Comparison of ENCODE assay signal across 14 mouse cellular contexts in the genomic region with DNA sequence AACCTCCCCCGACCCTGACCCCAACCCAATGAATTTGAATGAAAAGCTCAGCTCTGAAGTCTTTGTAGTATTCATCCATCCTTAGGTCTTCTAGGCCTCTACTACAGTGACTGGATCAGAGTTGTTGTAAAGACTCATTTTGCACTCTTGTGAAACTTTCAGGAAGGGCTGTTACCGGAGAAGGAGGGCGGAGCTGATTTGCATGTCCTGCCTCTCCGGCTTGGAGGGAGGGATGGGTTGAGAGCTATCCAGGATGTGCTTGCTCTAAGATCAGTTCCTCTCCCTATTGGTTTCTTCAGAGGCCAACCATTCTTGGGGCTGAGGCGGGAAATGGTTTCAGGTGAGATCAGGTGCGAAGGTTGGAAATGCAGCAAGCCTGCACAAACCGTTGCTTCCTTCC. TPM values are rescaled to one million over a fixed set of nuclear protein-coding genes. Genes with fewer than 3 reads are reported as not detected.
DNase-seq lines count a peak whose midpoint lies in the region; ATAC-seq and TF ChIP-seq lines count a peak whose summit lies in the region.
"Had no signal": no experiment of that assay in that cellular context is flagged by ENCODE, and none has a peak within 500 bp of the region (broad histone marks: within the 10 kb centered on the region; RNA-seq: fewer than 3 reads in every experiment).

No protein-coding gene starts in this region.

- no peak overlapping the region for H3K9ac ChIP-seq in hindbrain, embryonic 13.5 days
- no peak overlapping the region for H3K9ac ChIP-seq in stomach, postnatal 0 days (ENCODE audit: low read length)
- H3K9ac ChIP-seq: embryonic facial prominence, embryonic 13.5 days; hindbrain, embryonic 12.5 days had no signal

- H3K36me3 ChIP-seq in hindbrain, embryonic 10.5 days: no peaks in the 10 kb centered on the region
- no peaks in the 10 kb centered on the region for H3K36me3 ChIP-seq in hindbrain, embryonic 13.5 days
- no peaks in the 10 kb centered on the region for H3K36me3 ChIP-seq in testis, adult 2 months (ENCODE audit: control insufficient read depth, insufficient read depth, low read length)
- no peaks in the 10 kb centered on the region for H3K36me3 ChIP-seq in embryonic facial prominence, embryonic 10.5 days (replicated peaks)
- H3K36me3 ChIP-seq in stomach, postnatal 0 days (ENCODE audit: control insufficient read depth, insufficient read depth, low read length): no peaks in the 10 kb centered on the region
- H3K36me3 ChIP-seq: embryonic facial prominence, embryonic 13.5 days; hindbrain, embryonic 12.5 days had no signal

- TF ChIP-seq CTCF in testis, adult 2 months (IDR thresholded peaks at IDR 0.05; ENCODE audit: control insufficient read depth, insufficient read depth, insufficient replicate concordance, low read depth, low read length): no peak
- TF ChIP-seq CTCF in stomach, postnatal 0 days (IDR thresholded peaks at IDR 0.05; ENCODE audit: low read depth): no peak

- peaks cover 32% of the 10 kb centered on the region for H3K4me1 ChIP-seq in hindbrain, embryonic 10.5 days (replicated peaks)
- peaks cover 15% of the 10 kb centered on the region for H3K4me1 ChIP-seq in hindbrain, embryonic 13.5 days (replicated peaks)
- no peaks in the 10 kb centered on the region; the same call in 1 of the 2 replicates for H3K4me1 ChIP-seq in testis, adult 2 months (ENCODE audit: control insufficient read depth, insufficient read depth, low read length)
- H3K4me1 ChIP-seq in embryonic facial prominence, embryonic 10.5 days: peaks cover 38% of the 10 kb centered on the region
- H3K4me1 ChIP-seq in stomach, postnatal 0 days (replicated peaks; ENCODE audit: control insufficient read depth, insufficient read depth): no peaks in the 10 kb centered on the region

- H3K9me3 ChIP-seq in hindbrain, embryonic 10.5 days: no peaks in the 10 kb centered on the region
- no peaks in the 10 kb centered on the region for H3K9me3 ChIP-seq in hindbrain, embryonic 13.5 days
- H3K9me3 ChIP-seq in embryonic facial prominence, embryonic 10.5 days: no peaks in the 10 kb centered on the region
- H3K9me3 ChIP-seq in stomach, postnatal 0 days (ENCODE audit: control insufficient read depth, low read length): no peaks in the 10 kb centered on the region
- H3K9me3 ChIP-seq: embryonic facial prominence, embryonic 13.5 days; hindbrain, embryonic 12.5 days had no signal

- H3K27me3 ChIP-seq in hindbrain, embryonic 10.5 days (ENCODE audit: insufficient read depth, poor library complexity, severe bottlenecking): no peaks in the 10 kb centered on the region
- no peaks in the 10 kb centered on the region for H3K27me3 ChIP-seq in hindbrain, embryonic 13.5 days
- H3K27me3 ChIP-seq in testis, adult 2 months (ENCODE audit: control insufficient read depth, insufficient read depth, low read length): no peaks in the 10 kb centered on the region
- H3K27me3 ChIP-seq in embryonic facial prominence, embryonic 10.5 days (replicated peaks; ENCODE audit: low read depth, poor library complexity, severe bottlenecking): no peaks in the 10 kb centered on the region; the same call in 1 of the 2 replicates
- no peaks in the 10 kb centered on the region for H3K27me3 ChIP-seq in stomach, postnatal 0 days (ENCODE audit: control insufficient read depth, insufficient read depth, low read length)
- H3K27me3 ChIP-seq: embryonic facial prominence, embryonic 13.5 days; hindbrain, embryonic 12.5 days had no signal

- peak overlapping the region; percentile 1 for H3K27ac ChIP-seq in hindbrain, embryonic 10.5 days
- H3K27ac ChIP-seq in hindbrain, embryonic 13.5 days: no peak overlapping the region
- peak overlapping the region; percentile 68 for H3K27ac ChIP-seq in testis, adult 2 months (ENCODE audit: control insufficient read depth, insufficient read depth, low read depth, low read length)
- H3K27ac ChIP-seq in embryonic facial prominence, embryonic 10.5 days (replicated peaks): no peak overlapping the region
- H3K27ac ChIP-seq in stomach, postnatal 0 days (replicated peaks): no peak overlapping the region
- H3K27ac ChIP-seq: embryonic facial prominence, embryonic 13.5 days; hindbrain, embryonic 12.5 days had no signal

- TF ChIP-seq POLR2A in testis, adult 2 months (IDR thresholded peaks at IDR 0.05; ENCODE audit: control insufficient read depth, low read depth, low read length): no peak

- DNase-seq in hindbrain, embryonic 10.5 days (ENCODE audit: low spot score): peak; percentile 12
- DNase-seq in testis, postnatal 10 days (ENCODE audit: low spot score): no peak
- peak; percentile 50 for DNase-seq in embryonic facial prominence, embryonic 10.5 days (ENCODE audit: low spot score)
- peak; percentile 22 for DNase-seq in stomach, postnatal 0 days (ENCODE audit: low spot score)
- no peak for DNase-seq in thymus, postnatal 14 days
- DNase-seq: heart, adult 18-20 months; kidney, postnatal 25 days; lung, postnatal 4 days; thymus, adult 18-20 months had no signal

- no peak for ATAC-seq in hindbrain, embryonic 13.5 days (ENCODE audit: low FRiP score)
- no peak for ATAC-seq in stomach, postnatal 0 days (ENCODE audit: low FRiP score, low TSS enrichment)
- no peak for ATAC-seq in inflammation-experienced regulatory T-cells, adult 6 months

- WGBS in hindbrain, embryonic 10.5 days: 38% methylated on average over 7 of the region's 7 CpGs
- 42% methylated on average over 7 of the region's 7 CpGs for WGBS in hindbrain, embryonic 13.5 days
- 38% methylated on average over 7 of the region's 7 CpGs for WGBS in embryonic facial prominence, embryonic 10.5 days
- 35% methylated on average over 7 of the region's 7 CpGs for WGBS in stomach, postnatal 0 days

- H3K4me3 ChIP-seq in hindbrain, embryonic 10.5 days: no peak overlapping the region
- no peak overlapping the region for H3K4me3 ChIP-seq in hindbrain, embryonic 13.5 days
- no peak overlapping the region for H3K4me3 ChIP-seq in testis, adult 2 months (ENCODE audit: control insufficient read depth, low read depth, low read length)
- no peak overlapping the region for H3K4me3 ChIP-seq in embryonic facial prominence, embryonic 10.5 days
- H3K4me3 ChIP-seq in stomach, postnatal 0 days (ENCODE audit: low read depth, low read length): no peak overlapping the region
- H3K4me3 ChIP-seq: embryonic facial prominence, embryonic 13.5 days; hindbrain, embryonic 12.5 days had no signal

- no peak for TF ChIP-seq EP300 in stomach, postnatal 0 days (optimal IDR thresholded peaks at IDR 0.05)

- no peak overlapping the region for H3K4me2 ChIP-seq in hindbrain, embryonic 13.5 days
- H3K4me2 ChIP-seq in stomach, postnatal 0 days (replicated peaks; ENCODE audit: low read depth): no peak overlapping the region
- H3K4me2 ChIP-seq: embryonic facial prominence, embryonic 13.5 days; hindbrain, embryonic 12.5 days had no signal

RNA-seq across cellular contexts. Expression of a gene that starts 4.8 kb away (rescaled TPM):
- not detected in 2 replicates for polyA plus RNA-seq in hindbrain, embryonic 10.5 days (2016; fragmentation: Nextera tagmentation; extraction: Ambion mirVana)
- polyA plus RNA-seq in hindbrain, embryonic 13.5 days (2015; fragmentation: Nextera tagmentation; extraction: Ambion mirVana): 0.31 and 0.57 TPM in 2 replicates
- polyA plus RNA-seq in testis, adult 2 months (2012; rRNA removed): 90.1 and 93.4 TPM in 2 replicates
- polyA plus RNA-seq in embryonic facial prominence, embryonic 10.5 days (2016; fragmentation: Nextera tagmentation; extraction: Ambion mirVana): not detected in 2 replicates
- polyA plus RNA-seq in stomach, postnatal 0 days (2015; fragmentation: Nextera tagmentation; extraction: Ambion mirVana): 0.98 and 1.0 TPM in 2 replicates
- polyA plus RNA-seq in inflammation-experienced regulatory T-cells, adult 6 months (2017; shearing (Covaris generic)): under 1 TPM in 1 of 3 experiments, not detected in 2; 0.12 TPM

RNA-seq across cellular contexts. Expression of a gene that starts 52.6 kb away (rescaled TPM):
- polyA plus RNA-seq in hindbrain, embryonic 10.5 days (2016; fragmentation: Nextera tagmentation; extraction: Ambion mirVana): 11.2 and 15.8 TPM in 2 replicates
- polyA plus RNA-seq in hindbrain, embryonic 13.5 days (2015; fragmentation: Nextera tagmentation; extraction: Ambion mirVana): 19.1 and 20.1 TPM in 2 replicates
- 3.9 and 6.4 TPM in 2 replicates for polyA plus RNA-seq in testis, adult 2 months (2012; rRNA removed)
- polyA plus RNA-seq in embryonic facial prominence, embryonic 10.5 days (2016; fragmentation: Nextera tagmentation; extraction: Ambion mirVana): 33.6 and 47.2 TPM in 2 replicates
- 0.18 and 0.56 TPM in 2 replicates for polyA plus RNA-seq in stomach, postnatal 0 days (2015; fragmentation: Nextera tagmentation; extraction: Ambion mirVana)
- 1 to 10 TPM in 2 of 3 experiments, not detected in 1; 4.0 to 5.3 TPM for polyA plus RNA-seq in inflammation-experienced regulatory T-cells, adult 6 months (2017; shearing (Covaris generic))

Comparison
In these comparisons a context has a peak if more than half of its experiments do, and no peak if none do; other contexts are left out.
1. H3K27ac ChIP-seq: peak in hindbrain, embryonic 10.5 days (single experiment) and testis, adult 2 months (single experiment); none in hindbrain, embryonic 13.5 days (single experiment), embryonic facial prominence, embryonic 10.5 days (single experiment) and stomach, postnatal 0 days (single experiment).
2. DNase-seq: peak in hindbrain, embryonic 10.5 days (single experiment), embryonic facial prominence, embryonic 10.5 days (single experiment) and stomach, postnatal 0 days (single experiment); none in testis, postnatal 10 days (single experiment) and thymus, postnatal 14 days (single experiment).
3. RNA of a gene that starts 4.8 kb away (polyA plus RNA-seq): 90.1 to 93.4 TPM in testis, adult 2 months; 0.98 to 1.0 TPM in stomach, postnatal 0 days, 0.31 to 0.57 TPM in hindbrain, embryonic 13.5 days, 0.12 TPM in inflammation-experienced regulatory T-cells, adult 6 months, not detected in hindbrain, embryonic 10.5 days and not detected in embryonic facial prominence, embryonic 10.5 days; every median in the first group is over 10 times any median in the second.